Comparison of ENCODE assay signal across 29 mouse cellular contexts in the genomic region with DNA sequence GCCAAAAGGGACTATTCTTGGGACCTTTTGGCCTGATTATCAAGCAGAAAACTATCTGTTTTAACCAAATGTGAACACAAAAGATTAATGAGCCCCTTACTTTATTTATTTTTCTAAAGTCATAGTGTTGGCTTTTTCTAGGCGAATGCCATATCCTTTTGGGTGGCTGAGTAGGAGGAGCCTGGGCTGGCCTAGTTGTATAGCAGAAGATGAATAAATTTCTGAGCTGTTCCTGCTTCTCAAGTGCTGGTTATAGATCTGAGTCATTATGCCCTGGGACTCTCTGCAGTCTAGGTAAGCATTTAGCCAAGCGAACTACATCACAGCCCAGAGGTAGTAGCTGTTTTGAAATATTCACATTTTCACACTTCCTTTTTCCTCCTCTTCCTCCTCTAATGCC. TPM values are rescaled to one million over a fixed set of nuclear protein-coding genes. Genes with fewer than 3 reads are reported as not detected.
DNase-seq lines count a peak whose midpoint lies in the region; ATAC-seq and TF ChIP-seq lines count a peak whose summit lies in the region.
"Had no signal": no experiment of that assay in that cellular context is flagged by ENCODE, and none has a peak within 500 bp of the region (broad histone marks: within the 10 kb centered on the region; RNA-seq: fewer than 3 reads in every experiment).

No protein-coding gene starts in this region.

- no peak overlapping the region for H3K4me3 ChIP-seq in heart, embryonic 10.5 days
- H3K4me3 ChIP-seq in liver, embryonic 13.5 days (replicated peaks), result no peak overlapping the region
- H3K4me3 ChIP-seq in MEL (ENCODE audit: control insufficient read depth in 1 of 2, insufficient read depth in 1 of 2, low read depth in 2 of 2, low read length in 2 of 2), result no peak overlapping the region
- no peak overlapping the region for H3K4me3 ChIP-seq in macrophage (ENCODE audit: inconsistent target)
- H3K4me3 ChIP-seq: embryonic facial prominence, embryonic 13.5 days; erythroblast, embryonic 14.5 days; forebrain, embryonic 13.5 days; hindbrain, embryonic 15.5 days; midbrain, embryonic 13.5 days; neural tube, embryonic 12.5 days had no signal

- no peak for TF ChIP-seq EP300 in MEL (IDR thresholded peaks at IDR 0.05; ENCODE audit: low read depth in 1 of 2, low read length in 2 of 2)

- no peaks in the 10 kb centered on the region for H3K27me3 ChIP-seq in heart, embryonic 10.5 days (ENCODE audit: insufficient read depth, poor library complexity, severe bottlenecking)
- no peaks in the 10 kb centered on the region for H3K27me3 ChIP-seq in liver, embryonic 13.5 days
- H3K27me3 ChIP-seq in MEL (ENCODE audit: control insufficient read depth in 1 of 2, insufficient read depth in 2 of 2, low read length in 2 of 2), result no peaks in the 10 kb centered on the region
- H3K27me3 ChIP-seq: embryonic facial prominence, embryonic 13.5 days; forebrain, embryonic 13.5 days; hindbrain, embryonic 15.5 days; midbrain, embryonic 13.5 days; neural tube, embryonic 12.5 days; Patski had no signal

- peaks cover 23% of the 10 kb centered on the region for H3K36me3 ChIP-seq in heart, embryonic 10.5 days
- peaks cover 19% of the 10 kb centered on the region; the same call in 1 of the 2 replicates for H3K36me3 ChIP-seq in liver, embryonic 13.5 days
- H3K36me3 ChIP-seq in MEL (ENCODE audit: control insufficient read depth in 1 of 2, insufficient read depth in 2 of 2, low read length in 2 of 2) (peaks cover 14 to 38% of the 10 kb centered on the region in 2 experiments), macrophage (ENCODE audit: inconsistent target) (peaks cover 18% of the 10 kb centered on the region; the same call in 1 of the 2 replicates)

- no peak overlapping the region for H3K9ac ChIP-seq in liver, embryonic 13.5 days
- no peak overlapping the region for H3K9ac ChIP-seq in MEL (ENCODE audit: control insufficient read depth, low read depth, low read length, poor library complexity, severe bottlenecking)
- H3K9ac ChIP-seq: embryonic facial prominence, embryonic 13.5 days; forebrain, embryonic 13.5 days; hindbrain, embryonic 15.5 days; midbrain, embryonic 13.5 days; neural tube, embryonic 12.5 days had no signal

- WGBS in heart, embryonic 10.5 days, result 89% methylated on average over 2 of the region's 2 CpGs
- 74% methylated on average over 2 of the region's 2 CpGs for WGBS in liver, embryonic 13.5 days (ENCODE audit: insufficient replicate concordance)
- 15% methylated on average over 2 of the region's 2 CpGs for WGBS in macrophage (ENCODE audit: missing documents)

- H3K79me2 ChIP-seq in MEL (ENCODE audit: control insufficient read depth, insufficient read depth, low read length, poor library complexity), result peaks cover 72% of the 10 kb centered on the region
- H3K79me2 ChIP-seq in macrophage (ENCODE audit: inconsistent target), result peaks cover 92% of the 10 kb centered on the region

- no peak for TF ChIP-seq POLR2A in MEL (IDR thresholded peaks at IDR 0.05; ENCODE audit: control insufficient read depth in 1 of 2, insufficient read depth in 1 of 2, low read depth in 1 of 2, low read length in 2 of 2, poor library complexity in 1 of 2)

- no peaks in the 10 kb centered on the region for H3K9me3 ChIP-seq in heart, embryonic 10.5 days
- no peaks in the 10 kb centered on the region for H3K9me3 ChIP-seq in liver, embryonic 13.5 days (replicated peaks)
- H3K9me3 ChIP-seq in MEL (replicated peaks; ENCODE audit: insufficient read depth, low read length), result no peaks in the 10 kb centered on the region
- H3K9me3 ChIP-seq: embryonic facial prominence, embryonic 13.5 days; forebrain, embryonic 13.5 days; hindbrain, embryonic 15.5 days; midbrain, embryonic 13.5 days; neural tube, embryonic 12.5 days had no signal

- TF ChIP-seq RAD21 in MEL (IDR thresholded peaks at IDR 0.05; ENCODE audit: low read depth, low read length), result no peak

- no peak overlapping the region for H3K27ac ChIP-seq in heart, embryonic 10.5 days
- H3K27ac ChIP-seq in liver, embryonic 13.5 days, result 0 out of 2 replicates have a peak overlapping the region, but pooled peaks have one; percentile 24
- no peak overlapping the region for H3K27ac ChIP-seq in MEL (ENCODE audit: control insufficient read depth, low read depth, low read length)
- H3K27ac ChIP-seq in macrophage, result peak overlapping the region; percentile 2; the same call in 1 of the 2 replicates
- H3K27ac ChIP-seq: embryonic facial prominence, embryonic 13.5 days; forebrain, embryonic 13.5 days; hindbrain, embryonic 15.5 days; kidney, postnatal 0 days; midbrain, embryonic 13.5 days; neural tube, embryonic 12.5 days had no signal

- intact Hi-C loops in heart, postnatal 10 days (cut with DNase I), result loop anchor here (10.0 kb wide), 1 partner anchor 239 kb away; the partner anchor contains the start of gene Clk3

- peak; percentile 17 for DNase-seq in heart, embryonic 10.5 days (ENCODE audit: low spot score)
- no peak for DNase-seq in heart, postnatal 10 days
- DNase-seq in liver, embryonic 13.5 days, result no peak
- DNase-seq in liver (no peak), MEL (ENCODE audit: low read depth, low spot score) (peak; percentile 32)
- no peak for DNase-seq in spleen, postnatal 4 days (ENCODE audit: low spot score in 2 of 2)
- DNase-seq: adrenal gland, postnatal 36 days; cerebellum, adult 11 months; cerebellum, postnatal 25 days; embryo, embryonic 11 days; gastrocnemius, postnatal 25 days; kidney, adult 2 months; lung, adult 18-20 months; lung, postnatal 10 days; right cerebral cortex, postnatal 4 days; thymus, adult 2 months; thymus, postnatal 4 days had no signal

- H3K4me1 ChIP-seq in heart, embryonic 10.5 days, result peaks cover 15% of the 10 kb centered on the region
- H3K4me1 ChIP-seq in liver, embryonic 13.5 days (replicated peaks), result peaks cover 52% of the 10 kb centered on the region
- peaks cover 9 to 12% of the 10 kb centered on the region in 2 experiments for H3K4me1 ChIP-seq in MEL (ENCODE audit: control insufficient read depth in 1 of 2, insufficient read depth in 2 of 2, low read length in 2 of 2)

- H3K4me2 ChIP-seq in liver, embryonic 13.5 days, result no peak overlapping the region
- H3K4me2 ChIP-seq: embryonic facial prominence, embryonic 13.5 days; forebrain, embryonic 13.5 days; heart, embryonic 11.5 days; hindbrain, embryonic 15.5 days; liver, embryonic 11.5 days; midbrain, embryonic 13.5 days; neural tube, embryonic 12.5 days had no signal

- TF ChIP-seq CTCF in MEL (IDR thresholded peaks at IDR 0.05 in 2 of 3, conservative IDR thresholded peaks at IDR 0.05 in 1 of 3; ENCODE audit: control insufficient read depth in 1 of 3, insufficient read depth in 1 of 3, low read depth in 2 of 3, low read length in 3 of 3, poor library complexity in 1 of 3, severe bottlenecking in 1 of 3), result no peak

- no peak for ATAC-seq in liver, embryonic 13.5 days (ENCODE audit: low read depth)
- ATAC-seq: forebrain, embryonic 13.5 days; midbrain, embryonic 13.5 days; Patski had no signal

RNA-seq across cellular contexts. Expression of gene Cox5a, which starts 4.4 kb away (rescaled TPM):
- 911 and 1,292 TPM in 2 replicates for polyA plus RNA-seq in heart, embryonic 10.5 days (2016; fragmentation: Nextera tagmentation; extraction: Ambion mirVana)
- 1,000 to 10,000 TPM; 2,186 to 2,217 TPM for total RNA-seq in heart, postnatal 10 days (2021)
- 412 and 430 TPM in 2 replicates for polyA plus RNA-seq in liver, embryonic 13.5 days (2015; fragmentation: Nextera tagmentation; extraction: Ambion mirVana)
- 364 and 367 TPM in 2 replicates for total RNA-seq in MEL (2012; rRNA removed)
- polyA plus RNA-seq in MEL (2012; ENCODE audit: insufficient read depth in 1 of 2, insufficient read length in 2 of 2, low read depth in 1 of 2, low replicate concordance in 2 of 2, missing spikeins in 1 of 2) (100 to 1,000 TPM in 1 of 2 experiments, not detected in 1; 400 TPM), macrophage (2018) (93.1 to 404 TPM (median 403 TPM) in 3 replicates)
- total RNA-seq in macrophage (2018; cell fraction: chromatin; rRNA removed), result 100 to 1,000 TPM in 1 of 26 experiments, 10 to 100 TPM in 25; 39.5 to 113 (median 62.9) TPM
- total RNA-seq in macrophage (2018; cell fraction: cytosol; rRNA removed), result 100 to 1,000 TPM; 214 to 682 (median 384) TPM
- 100 to 1,000 TPM in 14 of 26 experiments, 10 to 100 TPM in 12; 58.3 to 250 (median 112) TPM for total RNA-seq in macrophage (2018; cell fraction: nucleus; rRNA removed)

RNA-seq across cellular contexts. Expression of gene Fam219b, which starts 11.8 kb away (rescaled TPM):
- polyA plus RNA-seq in heart, embryonic 10.5 days (2016; fragmentation: Nextera tagmentation; extraction: Ambion mirVana), result 14.2 and 14.9 TPM in 2 replicates
- total RNA-seq in heart, postnatal 10 days (2021), result 1 to 10 TPM; 8.0 to 9.1 TPM
- polyA plus RNA-seq in liver, embryonic 13.5 days (2015; fragmentation: Nextera tagmentation; extraction: Ambion mirVana), result 7.6 and 8.2 TPM in 2 replicates
- 12.7 and 16.4 TPM in 2 replicates for total RNA-seq in MEL (2012; rRNA removed)
- polyA plus RNA-seq in MEL (2012; ENCODE audit: insufficient read depth in 1 of 2, insufficient read length in 2 of 2, low read depth in 1 of 2, low replicate concordance in 2 of 2, missing spikeins in 1 of 2) (10 to 100 TPM in 1 of 2 experiments, not detected in 1; 12.8 TPM), macrophage (2018) (11.2 to 20.8 TPM (median 15.2 TPM) in 3 replicates)
- total RNA-seq in macrophage (2018; cell fraction: chromatin; rRNA removed), result 10 to 100 TPM in 15 of 26 experiments, 1 to 10 TPM in 11; 3.6 to 67.2 (median 11.0) TPM
- 10 to 100 TPM in 17 of 26 experiments, 1 to 10 TPM in 9; 5.3 to 20.2 (median 14.4) TPM for total RNA-seq in macrophage (2018; cell fraction: cytosol; rRNA removed)
- total RNA-seq in macrophage (2018; cell fraction: nucleus; rRNA removed), result 10 to 100 TPM in 15 of 26 experiments, 1 to 10 TPM in 11; 3.8 to 42.8 (median 12.3) TPM

RNA-seq across cellular contexts. Expression of gene Rpp25, which starts 21.7 kb away (rescaled TPM):
- polyA plus RNA-seq in heart, embryonic 10.5 days (2016; fragmentation: Nextera tagmentation; extraction: Ambion mirVana), result 15.0 and 16.5 TPM in 2 replicates
- 1 to 10 TPM; 3.4 to 5.7 TPM for total RNA-seq in heart, postnatal 10 days (2021)
- 0.59 and 0.77 TPM in 2 replicates for polyA plus RNA-seq in liver, embryonic 13.5 days (2015; fragmentation: Nextera tagmentation; extraction: Ambion mirVana)
- 0.12 TPM in 1 of 2 replicates, not detected in the other for total RNA-seq in MEL (2012; rRNA removed)
- polyA plus RNA-seq in MEL (2012; ENCODE audit: insufficient read depth in 1 of 2, insufficient read length in 2 of 2, low read depth in 1 of 2, low replicate concordance in 2 of 2, missing spikeins in 1 of 2) (under 1 TPM in 1 of 2 experiments, not detected in 1; 0.68 TPM), macrophage (2018) (0.10 to 0.36 TPM in 2 of 3 replicates, not detected in the other)
- total RNA-seq in macrophage (2018; cell fraction: chromatin; rRNA removed), result under 1 TPM in 1 of 26 experiments, not detected in 25; 0.63 TPM
- total RNA-seq in macrophage (2018; cell fraction: cytosol; rRNA removed), result under 1 TPM in 10 of 26 experiments, not detected in 16; 0.07 to 0.35 (median 0.19) TPM
- under 1 TPM in 1 of 26 experiments, not detected in 25; 0.49 TPM for total RNA-seq in macrophage (2018; cell fraction: nucleus; rRNA removed)
- total RNA-seq: gastrocnemius, postnatal 25 days; hematopoietic stem cell, adult 5-6 weeks had no signal
- polyA plus RNA-seq: erythroblast, embryonic 14.5 days had no signal

RNA-seq across cellular contexts. Expression of gene Mpi, which starts 27.0 kb away (rescaled TPM):
- polyA plus RNA-seq in heart, embryonic 10.5 days (2016; fragmentation: Nextera tagmentation; extraction: Ambion mirVana), result 80.6 and 102 TPM in 2 replicates
- 100 to 1,000 TPM; 129 to 131 TPM for total RNA-seq in heart, postnatal 10 days (2021)
- polyA plus RNA-seq in liver, embryonic 13.5 days (2015; fragmentation: Nextera tagmentation; extraction: Ambion mirVana), result 12.3 and 13.2 TPM in 2 replicates
- total RNA-seq in MEL (2012; rRNA removed), result 24.3 and 25.9 TPM in 2 replicates
- polyA plus RNA-seq in MEL (2012; ENCODE audit: insufficient read depth in 1 of 2, insufficient read length in 2 of 2, low read depth in 1 of 2, low replicate concordance in 2 of 2, missing spikeins in 1 of 2), result 10 to 100 TPM in 1 of 2 experiments, not detected in 1; 37.7 TPM
- total RNA-seq in macrophage (2018; cell fraction: chromatin; rRNA removed), result 100 to 1,000 TPM in 1 of 26 experiments, 10 to 100 TPM in 20, 1 to 10 TPM in 5; 4.2 to 108 (median 38.6) TPM
- total RNA-seq in macrophage (2018; cell fraction: cytosol; rRNA removed), result 10 to 100 TPM; 11.2 to 33.5 (median 18.7) TPM
- total RNA-seq in macrophage (2018; cell fraction: nucleus; rRNA removed), result 10 to 100 TPM in 24 of 26 experiments, 1 to 10 TPM in 2; 6.2 to 65.3 (median 32.2) TPM
- 16.5 to 25.5 TPM (median 20.0 TPM) in 3 replicates for polyA plus RNA-seq in macrophage (2018)

RNA-seq across cellular contexts. Expression of gene Scamp2, which starts 35.2 kb away (rescaled TPM):
- 53.5 and 53.9 TPM in 2 replicates for polyA plus RNA-seq in heart, embryonic 10.5 days (2016; fragmentation: Nextera tagmentation; extraction: Ambion mirVana)
- total RNA-seq in heart, postnatal 10 days (2021), result 10 to 100 TPM; 34.3 to 35.4 TPM
- 26.9 and 27.6 TPM in 2 replicates for polyA plus RNA-seq in liver, embryonic 13.5 days (2015; fragmentation: Nextera tagmentation; extraction: Ambion mirVana)
- total RNA-seq in MEL (2012; rRNA removed), result 32.4 and 35.4 TPM in 2 replicates
- polyA plus RNA-seq in MEL (2012; ENCODE audit: insufficient read depth in 1 of 2, insufficient read length in 2 of 2, low read depth in 1 of 2, low replicate concordance in 2 of 2, missing spikeins in 1 of 2) (10 to 100 TPM in 1 of 2 experiments, not detected in 1; 51.4 TPM), macrophage (2018) (90.8 to 189 TPM (median 140 TPM) in 3 replicates)
- total RNA-seq in macrophage (2018; cell fraction: chromatin; rRNA removed), result 100 to 1,000 TPM in 12 of 26 experiments, 10 to 100 TPM in 14; 36.1 to 197 (median 92.2) TPM
- total RNA-seq in macrophage (2018; cell fraction: cytosol; rRNA removed), result 100 to 1,000 TPM; 134 to 249 (median 184) TPM
- total RNA-seq in macrophage (2018; cell fraction: nucleus; rRNA removed), result 100 to 1,000 TPM in 23 of 26 experiments, 10 to 100 TPM in 3; 90.1 to 273 (median 166) TPM

Comparison
In these comparisons a context has a peak if more than half of its experiments do, and no peak if none do; other contexts are left out.
1. DNase-seq: peak in heart, embryonic 10.5 days (single experiment) and MEL (single experiment); none in heart, postnatal 10 days (0 of 2), liver, embryonic 13.5 days (single experiment), liver (single experiment) and spleen, postnatal 4 days (0 of 2).
2. H3K27ac ChIP-seq: peak in liver, embryonic 13.5 days (single experiment) and macrophage (single experiment); none in heart, embryonic 10.5 days (single experiment) and MEL (single experiment).